Mouse (Mus musculus): Measurements from ENCODE around the gene Son.

DNA sequence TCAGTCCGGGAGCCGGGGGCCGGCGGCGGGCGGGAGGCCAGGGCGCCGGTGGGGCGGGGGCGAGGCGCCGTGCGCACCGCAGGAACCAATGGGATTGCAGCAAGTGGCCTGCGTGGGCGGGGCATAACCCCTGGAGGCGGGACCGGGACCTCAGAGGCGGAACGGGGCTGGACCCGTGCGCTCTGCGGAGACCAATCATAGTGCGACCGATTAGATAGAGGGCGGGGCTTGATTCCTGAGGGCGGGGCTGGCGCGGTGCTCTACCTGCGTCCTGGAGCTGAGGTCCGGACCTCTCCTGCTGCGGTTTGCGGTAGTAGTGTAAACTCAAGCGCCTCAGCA is 49.7 kb upstream of the Son start, which contains the start of gene Tmem50b:
- TF ChIP-seq POLR2A (IDR thresholded peaks at IDR 0.05; ENCODE audit: insufficient read depth, low read length) (no peak), CTCF (IDR thresholded peaks at IDR 0.05; ENCODE audit: low read depth, low read length) (no peak)
